Mouse (Mus musculus): ENCODE results near the gene Chst13.

The Chst13 gene

GRCm38 (mm10) chr6:90320429-90320828, 4.6 kb downstream of the Chst13 start:
- DNase-seq (ENCODE audit: low read depth, low spot score) = no peak

DNA sequence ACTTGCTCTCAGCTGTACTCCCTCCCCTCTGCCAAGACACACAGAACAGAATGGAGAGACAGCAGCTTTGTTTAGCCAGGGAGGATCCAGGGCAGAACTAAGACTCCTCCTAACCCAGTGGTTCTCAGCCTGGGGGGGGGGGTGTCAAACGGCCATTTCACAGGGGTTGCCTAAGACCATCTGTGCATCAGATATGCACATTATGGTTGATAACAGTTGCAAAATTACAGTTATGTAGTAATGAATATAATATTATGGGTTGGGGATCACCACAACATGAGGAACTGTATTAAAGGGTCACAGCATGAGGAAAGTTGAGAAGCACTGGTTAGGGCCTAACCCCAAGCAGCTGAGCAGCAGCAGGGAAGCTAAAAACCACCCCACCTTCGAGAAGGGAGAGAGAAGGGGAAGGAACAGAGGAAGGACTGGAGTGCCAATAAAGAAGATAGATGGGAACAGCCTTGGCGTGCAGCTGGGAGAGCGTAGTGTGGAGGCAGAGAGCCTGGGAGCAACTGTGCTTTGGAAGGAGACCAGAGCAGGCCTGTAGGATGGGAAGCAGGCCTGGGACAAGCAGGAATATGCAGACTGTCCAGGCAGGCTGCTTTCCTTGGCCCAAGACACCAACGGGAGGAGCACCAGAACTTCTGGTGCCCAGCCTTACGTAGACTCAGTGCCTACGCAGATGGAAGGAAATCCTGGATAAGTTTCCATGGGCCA, 5.4 kb downstream of the Chst13 start:
- DNase-seq (ENCODE audit: low read depth, low spot score) = no peak

DNA sequence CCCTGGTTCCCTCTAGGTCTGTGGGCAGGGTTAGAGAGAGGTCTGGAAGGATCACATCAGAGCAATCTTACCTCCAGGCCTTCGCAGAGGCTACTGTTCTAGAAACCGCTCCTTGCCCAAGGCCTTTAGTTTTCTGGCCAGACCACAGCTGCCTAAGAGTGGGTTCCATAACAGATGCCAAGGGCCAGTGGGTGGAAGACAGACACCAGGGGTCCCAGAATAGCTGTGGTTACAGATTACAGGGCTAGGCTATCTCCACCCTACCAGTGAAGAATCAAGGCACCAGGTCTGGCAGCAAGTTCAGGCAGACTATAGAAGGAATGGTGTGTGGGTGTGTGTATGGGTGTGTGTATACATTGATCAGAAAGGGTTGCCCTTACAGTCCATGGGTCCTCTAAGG, 6.0 kb downstream of the Chst13 start:
- no peak for DNase-seq (ENCODE audit: low read depth, low spot score)

DNA sequence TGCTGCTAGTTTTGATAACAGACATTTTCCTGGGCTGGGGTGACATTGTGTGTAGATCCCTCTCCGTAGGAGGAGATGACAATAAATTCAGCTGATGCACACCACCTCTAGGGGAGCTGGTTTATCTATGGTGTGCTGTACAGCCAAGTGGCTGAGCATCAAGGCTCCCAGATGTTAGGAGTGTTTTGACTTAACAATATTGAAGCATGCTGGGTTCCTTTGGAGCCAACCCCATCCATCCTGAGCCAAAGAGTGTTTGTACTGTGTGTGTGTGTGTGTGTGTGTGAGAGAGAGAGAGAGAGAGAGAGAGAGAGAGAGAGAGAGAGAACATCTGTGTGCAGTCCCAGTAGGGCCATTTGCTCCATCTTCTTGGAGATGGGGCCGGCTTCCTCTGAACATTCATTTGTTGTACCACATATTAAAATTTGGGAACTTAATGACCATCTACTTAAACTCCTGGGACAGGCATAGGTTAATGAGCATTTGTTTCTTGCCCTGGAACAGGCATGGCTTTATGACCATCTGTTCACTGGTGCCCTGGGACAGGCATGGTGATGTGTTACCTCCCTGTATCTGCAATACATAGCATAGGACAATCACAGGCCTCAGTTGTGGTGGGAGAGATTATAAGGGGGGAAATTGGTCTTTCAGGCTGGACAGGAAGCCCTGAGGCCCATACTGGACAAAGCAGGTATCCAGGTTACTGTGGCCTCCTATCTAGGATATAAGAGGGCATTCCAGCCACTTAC, 7.3 kb downstream of the Chst13 start:
- no peak for DNase-seq (ENCODE audit: low read depth, low spot score)

- DNase-seq (ENCODE audit: low read depth, low spot score) = no peak
These were observed 9.0 kb downstream of the Chst13 start for GRCm38 (mm10) chr6:90315961-90316360.

DNA sequence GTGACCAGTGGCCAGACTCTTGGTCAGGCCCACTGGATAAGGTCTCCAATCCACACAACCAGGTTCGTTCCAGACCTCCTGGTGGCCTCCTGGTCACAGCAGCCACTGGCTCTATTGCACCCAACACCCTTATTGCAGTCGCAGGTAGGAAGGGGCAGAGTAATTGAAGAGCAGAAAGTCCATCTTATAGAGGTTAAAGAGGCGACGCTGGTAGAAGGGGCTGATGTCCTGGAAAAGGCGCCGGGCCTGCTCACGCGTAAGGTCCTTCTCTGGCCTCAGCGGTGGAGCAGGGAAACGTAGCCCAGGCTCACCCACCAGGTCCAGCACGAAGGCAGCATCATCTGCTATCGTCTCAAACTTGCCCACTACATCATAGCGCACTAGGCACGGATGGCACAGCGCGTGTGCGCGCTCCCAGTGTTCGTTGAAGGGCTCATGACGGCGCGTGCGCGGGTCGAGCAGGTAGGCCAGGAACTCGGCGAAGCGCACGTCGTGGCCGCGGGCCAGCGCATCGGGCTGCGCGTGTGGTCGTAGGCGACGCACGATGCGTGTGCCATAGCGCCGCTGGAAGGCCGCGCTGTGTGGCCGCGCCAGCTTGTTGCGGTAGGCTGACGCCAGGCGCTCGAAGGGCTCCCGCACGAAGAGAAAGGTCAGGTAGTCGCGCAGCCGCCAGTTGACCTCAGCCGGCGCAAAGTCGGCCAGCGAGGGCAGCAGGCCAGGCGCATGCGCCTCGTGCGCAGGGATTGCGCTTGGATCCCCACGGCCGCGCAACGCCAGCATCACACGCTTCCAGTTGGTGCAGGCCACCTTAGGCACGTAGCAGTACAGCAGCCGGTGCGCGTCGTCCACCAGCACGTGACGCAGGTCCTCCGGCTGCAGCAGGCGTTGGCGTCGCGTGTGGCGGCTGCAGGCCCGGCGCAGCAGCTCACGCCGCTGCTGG, 15.9 kb downstream of the Chst13 start:
- DNase-seq (ENCODE audit: low read depth, low spot score) = no peak

GRCm38 (mm10) chr6:90306315-90306975, 18.5 kb downstream of the Chst13 start:
- DNase-seq (ENCODE audit: low read depth, low spot score) = no peak

GRCm38 (mm10) chr6:90300919-90301318, 24.1 kb downstream of the Chst13 start, which contains the start of gene BC048671:
Gene BC048671 (plus strand): TSS chr6:90301219.
- DNase-seq (ENCODE audit: low read depth, low spot score) = no peak

DNA sequence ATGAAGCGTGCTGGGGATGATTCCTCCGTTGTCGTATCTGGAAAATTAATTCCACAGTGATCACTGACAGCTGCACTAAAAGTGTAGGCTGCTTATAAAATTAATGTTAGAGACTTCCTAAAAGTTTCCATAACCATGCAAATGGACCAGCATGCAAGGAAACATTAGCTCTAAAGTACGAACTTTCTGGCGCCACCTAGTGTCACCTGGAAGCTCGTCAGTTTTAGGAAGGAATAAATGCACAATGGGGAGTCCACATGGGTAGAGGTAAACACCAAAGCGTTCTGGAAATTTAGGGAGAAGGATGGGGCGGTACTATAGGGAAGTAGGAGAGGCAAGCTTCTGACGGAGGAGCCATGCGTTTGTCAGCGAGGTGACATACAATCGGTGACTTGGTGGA, 36.7 kb downstream of the Chst13 start:
- DNase-seq (ENCODE audit: low read depth, low spot score) = no peak
